Mouse (Mus musculus) CH12.LX (cell line): ENCODE data around the gene Limk2. TPM values are rescaled to one million over a fixed set of nuclear protein-coding genes. Genes with fewer than 3 reads are reported as not detected.
A peak's percentile ranks its signal among the peaks of the same experiment; 100 is the strongest.

Source experiments
- DNase-seq: peaks from one replicate; pipeline ENCODE4 v3.0.0-alpha.2; 2013; ENCODE audit errors: extremely low read depth
- H3K27ac ChIP-seq: 2 replicates; pipeline ENCODE4 v1.5.1; 2012; ENCODE audit warnings: low read depth, mild to moderate bottlenecking, control low read depth, moderate library complexity; ENCODE audit not compliant: insufficient read depth
- H3K27me3 ChIP-seq: replicated peaks from 2 replicates; pipeline ENCODE3; 2012; ENCODE audit warnings: inconsistent platforms
- H3K36me3 ChIP-seq, 2 experiments: replicated peaks in 1 of 2; 2 replicates each; pipeline versions ENCODE3 to v1.6.1; 2012; ENCODE audit warnings: inconsistent platforms in 1 of 2, low read length in 1 of 2, mild to moderate bottlenecking in 1 of 2, mixed read lengths in 1 of 2, moderate library complexity in 1 of 2; ENCODE audit not compliant: control insufficient read depth in 1 of 2, insufficient read depth in 1 of 2
- H3K4me1 ChIP-seq, 2 experiments: 2 replicates each; pipeline ENCODE4 v1.6.1; 2012; ENCODE audit warnings: inconsistent platforms in 1 of 2, moderate library complexity in 1 of 2; ENCODE audit not compliant: insufficient read depth in 2 of 2, control insufficient read depth in 1 of 2
- H3K4me2 ChIP-seq: 2 replicates; pipeline ENCODE4 v1.6.1; 2012; ENCODE audit warnings: low read depth, mild to moderate bottlenecking, control low read depth; ENCODE audit not compliant: poor library complexity, insufficient read depth, severe bottlenecking
- H3K4me3 ChIP-seq, 3 experiments: fragments of 150-350 bp in 1 of 3; sonication (generic) in 1 of 3; replicated peaks in 1 of 3; 2 replicates each; pipeline versions ENCODE3 to v1.5.1; 2011 to 2012; ENCODE audit warnings: low read depth in 2 of 3, low read length in 2 of 3, mild to moderate bottlenecking in 2 of 3, moderate library complexity in 2 of 3, control low read depth in 1 of 3, improper control_type of control experiment in 1 of 3, inconsistent platforms in 1 of 3, mixed read lengths in 1 of 3; ENCODE audit not compliant: poor library complexity in 1 of 3
- H3K79me2 ChIP-seq: replicated peaks from 2 replicates; pipeline ENCODE4 v1.6.1; 2012; ENCODE audit warnings: mild to moderate bottlenecking, moderate library complexity; ENCODE audit not compliant: control insufficient read depth, poor library complexity, insufficient read depth, severe bottlenecking; ENCODE audit errors: extremely low read depth
- H3K9ac ChIP-seq: 2 replicates; pipeline ENCODE4 v1.6.1; 2012; ENCODE audit warnings: low read depth, mild to moderate bottlenecking, control low read depth, moderate library complexity; ENCODE audit not compliant: insufficient read depth
- H3K9me3 ChIP-seq: replicated peaks from 2 replicates; pipeline ENCODE3; 2012; ENCODE audit warnings: low read length, inconsistent platforms, mixed read lengths
- BHLHE40 ChIP-seq: IDR thresholded peaks from 2 replicates; pipeline ENCODE4 v1.6.1; 2011; ENCODE audit warnings: mild to moderate bottlenecking, low read depth, low read length, improper control_type of control experiment
- E2F4 ChIP-seq: IDR thresholded peaks from 2 replicates; pipeline ENCODE4 v1.6.1; 2011; ENCODE audit warnings: low read depth, low read length, improper control_type of control experiment; ENCODE audit not compliant: insufficient replicate concordance
- ELF1 ChIP-seq: IDR thresholded peaks from 2 replicates; pipeline ENCODE4 v1.6.1; 2014; ENCODE audit warnings: low read depth, mild to moderate bottlenecking, inconsistent platforms, low read length, improper control_type of control experiment
- ETS1 ChIP-seq: conservative IDR thresholded peaks from 2 replicates; pipeline ENCODE4 v1.6.1; 2012; ENCODE audit warnings: low read depth, mild to moderate bottlenecking, inconsistent platforms, low read length, improper control_type of control experiment, moderate library complexity
- IRF4 ChIP-seq: IDR thresholded peaks from 2 replicates; pipeline ENCODE4 v1.6.1; 2014; ENCODE audit warnings: low read depth, mild to moderate bottlenecking, inconsistent platforms, low read length, improper control_type of control experiment
- JUND ChIP-seq: conservative IDR thresholded peaks from 2 replicates; pipeline ENCODE4 v1.6.1; 2011; ENCODE audit warnings: low read depth, low read length, improper control_type of control experiment
- MAFK ChIP-seq: IDR thresholded peaks from 2 replicates; pipeline ENCODE4 v1.6.1; 2011; ENCODE audit warnings: low read length, improper control_type of control experiment; ENCODE audit not compliant: insufficient replicate concordance
- MAZ ChIP-seq: IDR thresholded peaks from 2 replicates; pipeline ENCODE4 v1.6.1; 2012; ENCODE audit warnings: low read depth, mild to moderate bottlenecking, inconsistent platforms, low read length, improper control_type of control experiment, moderate library complexity
- MXI1 ChIP-seq: IDR thresholded peaks from 2 replicates; pipeline ENCODE4 v1.6.1; 2011; ENCODE audit warnings: mild to moderate bottlenecking, low read depth, low read length, improper control_type of control experiment
- NELFE ChIP-seq: IDR thresholded peaks from 2 replicates; pipeline ENCODE4 v1.6.1; 2011; ENCODE audit warnings: low read depth, low read length, improper control_type of control experiment
- RCOR1 ChIP-seq: conservative IDR thresholded peaks from 2 replicates; pipeline ENCODE4 v1.6.1; 2012; ENCODE audit warnings: low read depth, mild to moderate bottlenecking, inconsistent platforms, low read length, improper control_type of control experiment
- SIN3A ChIP-seq: IDR thresholded peaks from 2 replicates; pipeline ENCODE4 v1.6.1; 2012; ENCODE audit warnings: low read length, improper control_type of control experiment, inconsistent platforms
- SMC3 ChIP-seq: IDR thresholded peaks from 2 replicates; pipeline ENCODE4 v1.6.1; 2011; ENCODE audit warnings: low read depth, low read length, improper control_type of control experiment
- USF1 ChIP-seq: IDR thresholded peaks from 2 replicates; pipeline ENCODE4 v1.6.1; 2014; ENCODE audit warnings: low read depth, mild to moderate bottlenecking, inconsistent platforms, low read length, improper control_type of control experiment
- USF2 ChIP-seq: conservative IDR thresholded peaks from 2 replicates; pipeline ENCODE4 v1.6.1; 2011; ENCODE audit warnings: low read depth, low read length, improper control_type of control experiment
- ZC3H11A ChIP-seq: IDR thresholded peaks from 2 replicates; pipeline ENCODE4 v1.6.1; 2012; ENCODE audit warnings: low read depth, mild to moderate bottlenecking, inconsistent platforms, low read length, improper control_type of control experiment
- ZMIZ1 ChIP-seq: IDR thresholded peaks from 2 replicates; pipeline ENCODE4 v1.6.1; 2012; ENCODE audit warnings: low read depth, mild to moderate bottlenecking, inconsistent platforms, low read length, improper control_type of control experiment
- dilution Hi-C: fragments of 300-500 bp; cut with MboI; formaldehyde crosslinking; loops from 2 replicates; pipeline ENCODE4 v1.14.3; 2020; ENCODE audit warnings: low sequenced_read_pairs; ENCODE audit not compliant: extremely low pct_unique_long_range_greater_than_20kb, extremely low pct_ligation_motif_present
- in situ Hi-C: fragments of 300-500 bp; cut with MboI; formaldehyde crosslinking; loops from 3 replicates; pipeline ENCODE4 v1.14.3; 2019; ENCODE audit warnings: low sequenced_read_pairs, low pct_ligation_motif_present, low pct_unique_long_range_greater_than_20kb, mixed read lengths
- polyA plus RNA-seq: library from polyadenylated mRNA; unstranded; fragments of >175 nt; gene quantifications from 2 replicates; pipeline ENCODE4 v1.2.1, GENCODE M21; 2012; ENCODE audit warnings: low read depth; ENCODE audit not compliant: insufficient read length
- total RNA-seq, 2 experiments: library from RNA; depleted of rRNA; stranded (reverse); fragments of 300-350 nt in 1 of 2; fragments of >200 nt in 1 of 2; gene quantifications; 2 replicates each; pipeline ENCODE4 v1.2.3; 2012 to 2014

Limk2 gene
- total and polyA plus RNA-seq, 3 experiments: 41.5 to 64.0 (median 46.1) TPM

GRCm38 (mm10) chr11:3452167-3452639 is 43.2 kb upstream of the Limk2 start, which contains the start of gene Rnf185 (continued):
- TF ChIP-seq MAZ (peak; percentile 93; the same call in 1 of the 2 replicates), ELF1 (peak; percentile 95), ZMIZ1 (peak; percentile 87; the same call in 1 of the 2 replicates), E2F4 (no peak), ZC3H11A (no peak), MAFK (no peak), USF2 (peak; percentile 90)

- DNase-seq: peak; percentile 29
- no peaks in the 10 kb centered on the region for H3K9me3 ChIP-seq
- in situ Hi-C loops: no loop called here
- no peaks in the 10 kb centered on the region for H3K27me3 ChIP-seq
- peak overlapping the region; percentile 99 for H3K4me2 ChIP-seq
- H3K79me2 ChIP-seq: peaks cover 39% of the 10 kb centered on the region
- H3K27ac ChIP-seq: peak overlapping the region; percentile 42
- TF ChIP-seq IRF4: no peak
- TF ChIP-seq RCOR1: no peak; the same call in 1 of the 2 replicates
- peak; percentile 30 for TF ChIP-seq SIN3A
- TF ChIP-seq MXI1: 0 out of 2 replicates have a peak, but pooled peaks have one; percentile 57
- 0 out of 2 replicates have a peak, but pooled peaks have one; percentile 6 for TF ChIP-seq ETS1
- TF ChIP-seq JUND: no peak
- TF ChIP-seq, all 38 proteins: peak for 3
- peak overlapping the region; percentile 66 to 87 (median 76) for H3K4me3 ChIP-seq
- peaks cover 3 to 29% of the 10 kb centered on the region in 2 experiments for H3K4me1 ChIP-seq
- dilution Hi-C loops: no loop called here
- H3K9ac ChIP-seq: peak overlapping the region; percentile 88
- peaks cover 6 to 34% of the 10 kb centered on the region in 2 experiments for H3K36me3 ChIP-seq
Measured at GRCm38 (mm10) chr11:3451701-3452163, 42.7 kb upstream of the Limk2 start.

- Histone ChIP-seq H3K4me1 (peaks cover 7 to 22% of the 10 kb centered on the region in 2 experiments), H3K9ac (no peak overlapping the region), H3K27ac (no peak overlapping the region), H3K4me2 (no peak overlapping the region), H3K36me3 (peaks cover 6 to 29% of the 10 kb centered on the region in 2 experiments), H3K27me3 (no peaks in the 10 kb centered on the region), H3K9me3 (no peaks in the 10 kb centered on the region), H3K4me3 (no peak overlapping the region), H3K79me2 (peaks cover 37% of the 10 kb centered on the region)
- no peak for DNase-seq
- dilution Hi-C loops: no loop called here
- TF ChIP-seq USF1: no peak
- TF ChIP-seq MAFK: no peak
- TF ChIP-seq USF2: no peak
- TF ChIP-seq SMC3: no peak
- TF ChIP-seq NELFE: no peak
- no peak for TF ChIP-seq BHLHE40
- in situ Hi-C loops: no loop called here
Measured at GRCm38 (mm10) chr11:3444875-3445274, 35.9 kb upstream of the Limk2 start.
